Mouse (Mus musculus) liver, adult 2 months (tissue): Measurements from ENCODE around the gene Psmb1. TPM values are rescaled to one million over a fixed set of nuclear protein-coding genes. Genes with fewer than 3 reads are reported as not detected.

Experiments
- DNase-seq: peaks from one replicate; pipeline ENCODE4 v3.0.0-alpha.2; 2011; ENCODE audit warnings: low read depth, low spot score; ENCODE audit errors: extremely low read depth
- H3K27ac ChIP-seq: fragments of 200-500 bp; replicated peaks from 2 replicates; pipeline ENCODE4 v1.5.1; 2012; ENCODE audit warnings: low read depth, mild to moderate bottlenecking, control low read depth, inconsistent platforms, low read length; ENCODE audit not compliant: insufficient read depth
- H3K27me3 ChIP-seq: fragments of 200-500 bp; 2 replicates; pipeline ENCODE4 v1.6.1; 2012; ENCODE audit warnings: mild to moderate bottlenecking, moderate library complexity, low read length, inconsistent platforms; ENCODE audit not compliant: control insufficient read depth, insufficient read depth
- H3K36me3 ChIP-seq: fragments of 200-500 bp; 2 replicates; pipeline ENCODE4 v1.6.1; 2012; ENCODE audit warnings: low read length, inconsistent platforms; ENCODE audit not compliant: control insufficient read depth, insufficient read depth
- H3K4me1 ChIP-seq: fragments of 200-500 bp; 2 replicates; pipeline ENCODE4 v1.6.1; 2011; ENCODE audit warnings: low read length; ENCODE audit not compliant: control insufficient read depth, insufficient read depth
- H3K4me3 ChIP-seq: fragments of 200-500 bp; 2 replicates; pipeline ENCODE4 v1.5.1; 2011; ENCODE audit warnings: low read depth, mild to moderate bottlenecking, control low read depth, low read length, moderate library complexity; ENCODE audit not compliant: insufficient read depth
- H3K79me2 ChIP-seq: fragments of 200-500 bp; 2 replicates; pipeline ENCODE4 v1.6.1; 2012; ENCODE audit warnings: inconsistent platforms, mild to moderate bottlenecking, low read length, moderate library complexity; ENCODE audit not compliant: control insufficient read depth, insufficient read depth
- H3K9ac ChIP-seq: fragments of 200-500 bp; 2 replicates; pipeline ENCODE4 v1.6.1; 2012; ENCODE audit warnings: low read depth, mild to moderate bottlenecking, control low read depth, inconsistent platforms, low read length
- CTCF ChIP-seq: fragments of 200-500 bp; IDR thresholded peaks from 2 replicates; pipeline ENCODE4 v1.5.1; 2011; ENCODE audit warnings: low read depth, low read length, control low read depth
- POLR2A ChIP-seq: fragments of 200-500 bp; IDR thresholded peaks from 2 replicates; pipeline ENCODE4 v1.6.1; 2011; ENCODE audit warnings: low read length, control low read depth; ENCODE audit not compliant: insufficient read depth; ENCODE audit errors: extremely low read depth
- whole genome bisulfite sequencing: fragments of 180-500 bp; shearing (Covaris S2); methylation state at CpG from one replicate; pipeline ENCODE4 v1.1.7; 2018; 5-methylcytosine and 5-hydroxymethylcytosine counted together
- polyA plus RNA-seq: library from polyadenylated mRNA; depleted of rRNA; stranded (reverse); fragments of >200 nt; gene quantifications from 2 replicates; pipeline ENCODE4 v1.2.3, GENCODE M21; 2012
- total RNA-seq: library from RNA; depleted of rRNA; stranded (reverse); fragments of >200 nt; gene quantifications from 2 replicates; pipeline ENCODE4 v1.2.3, GENCODE M21; 2014

Psmb1 gene
- total and polyA plus RNA-seq, 2 experiments: 71.2 to 260 TPM

GRCm38 (mm10) chr17:15526304-15526703 lies 26.8 kb upstream of the Psmb1 start:
- peaks cover 30% of the 10 kb centered on the region for H3K36me3 ChIP-seq
- TF ChIP-seq CTCF: no peak
- TF ChIP-seq POLR2A: no peak
- no peak for DNase-seq
- H3K27ac ChIP-seq: no peak overlapping the region
- peak overlapping the region; percentile 4; the same call in 1 of the 2 replicates for H3K4me3 ChIP-seq
- H3K79me2 ChIP-seq: no peaks in the 10 kb centered on the region
- peak overlapping the region; percentile 18 for H3K9ac ChIP-seq
- H3K27me3 ChIP-seq: no peaks in the 10 kb centered on the region
- WGBS: 23% methylated on average over 10 of the region's 10 CpGs
- peaks cover 10% of the 10 kb centered on the region for H3K4me1 ChIP-seq

DNA sequence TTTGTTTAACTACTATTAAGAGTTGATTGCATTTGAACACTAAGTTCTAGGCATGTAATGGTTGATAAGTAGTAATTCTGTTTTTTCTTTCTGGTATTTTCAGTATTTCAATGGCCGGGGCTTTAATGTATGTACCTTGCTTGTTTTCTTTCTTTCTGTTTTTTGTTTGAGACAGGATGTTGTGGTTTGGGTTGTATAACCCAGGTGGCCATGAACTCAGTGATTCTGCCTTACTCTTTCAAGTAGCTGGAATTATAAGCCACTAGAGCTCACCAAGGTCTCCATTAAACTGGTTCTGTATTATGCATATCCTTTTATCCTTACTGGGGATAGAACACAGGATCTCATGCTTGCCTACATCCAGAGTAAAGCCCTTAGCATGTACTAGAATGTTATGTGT lies 19.2 kb upstream of the Psmb1 start:
- Histone ChIP-seq H3K27me3 (no peaks in the 10 kb centered on the region), H3K27ac (no peak overlapping the region), H3K36me3 (peaks cover 75% of the 10 kb centered on the region), H3K79me2 (no peaks in the 10 kb centered on the region), H3K4me3 (no peak overlapping the region), H3K4me1 (no peaks in the 10 kb centered on the region), H3K9ac (no peak overlapping the region)
- no peak for DNase-seq
- WGBS: 97% methylated on average over 1 of the region's 1 CpGs
- TF ChIP-seq CTCF (no peak), POLR2A (no peak)

- no peaks in the 10 kb centered on the region for H3K79me2 ChIP-seq
- no peak overlapping the region for H3K27ac ChIP-seq
- no peaks in the 10 kb centered on the region for H3K27me3 ChIP-seq
- H3K9ac ChIP-seq: no peak overlapping the region
- H3K4me3 ChIP-seq: no peak overlapping the region
- DNase-seq: no peak
- H3K4me1 ChIP-seq: no peaks in the 10 kb centered on the region
- peaks cover 76% of the 10 kb centered on the region for H3K36me3 ChIP-seq
- 94% methylated on average over 5 of the region's 5 CpGs for WGBS
- no peak for TF ChIP-seq CTCF
- no peak for TF ChIP-seq POLR2A
Measured at GRCm38 (mm10) chr17:15518186-15518585, 18.6 kb upstream of the Psmb1 start.

GRCm38 (mm10) chr17:15517776-15518175 lies 18.2 kb upstream of the Psmb1 start:
- no peak for DNase-seq
- WGBS: 73% methylated on average over 5 of the region's 5 CpGs
- Histone ChIP-seq H3K4me1 (no peaks in the 10 kb centered on the region), H3K4me3 (no peak overlapping the region), H3K36me3 (peaks cover 74% of the 10 kb centered on the region), H3K79me2 (no peaks in the 10 kb centered on the region), H3K27ac (no peak overlapping the region), H3K9ac (no peak overlapping the region), H3K27me3 (no peaks in the 10 kb centered on the region)
- TF ChIP-seq POLR2A (no peak), CTCF (no peak)

GRCm38 (mm10) chr17:15510694-15511093 lies 11.1 kb upstream of the Psmb1 start:
- Histone ChIP-seq H3K27me3 (no peaks in the 10 kb centered on the region), H3K36me3 (peaks cover 69% of the 10 kb centered on the region), H3K4me3 (no peak overlapping the region), H3K79me2 (no peaks in the 10 kb centered on the region), H3K4me1 (no peaks in the 10 kb centered on the region), H3K27ac (no peak overlapping the region), H3K9ac (no peak overlapping the region)
- 96% methylated on average over 2 of the region's 2 CpGs for WGBS
- no peak for DNase-seq
- no peak for TF ChIP-seq CTCF
- no peak for TF ChIP-seq POLR2A

DNA sequence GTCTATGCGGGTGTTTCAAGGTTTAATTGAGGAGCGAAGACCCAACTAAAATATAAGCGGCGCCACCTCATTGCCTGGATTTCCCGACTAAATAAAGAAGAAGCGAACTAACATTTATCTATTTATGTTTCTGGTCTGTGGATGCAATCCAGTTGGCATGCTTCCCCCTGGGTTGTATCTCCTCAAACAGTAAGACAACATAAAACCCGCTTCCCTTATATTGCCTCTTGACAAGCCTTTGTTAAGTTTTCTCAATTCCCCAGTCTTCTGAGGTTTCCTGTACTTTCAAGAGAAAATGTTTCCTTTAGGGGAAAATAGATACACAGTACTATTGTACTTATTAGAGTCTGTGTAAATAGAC lies 818 bp downstream of the Psmb1 start:
- Histone ChIP-seq H3K27ac (peak overlapping the region; percentile 45), H3K4me3 (peak overlapping the region; percentile 25; the same call in 1 of the 2 replicates)
- 39% methylated on average over 7 of the region's 7 CpGs for WGBS

More for the DNA sequence above, 818 bp downstream of the Psmb1 start:
- Histone ChIP-seq H3K79me2 (peaks cover 13% of the 10 kb centered on the region; the same call in 1 of the 2 replicates), H3K36me3 (peaks cover 11% of the 10 kb centered on the region), H3K4me1 (peaks cover 3% of the 10 kb centered on the region; the same call in 1 of the 2 replicates), H3K9ac (no peak overlapping the region), H3K27me3 (no peaks in the 10 kb centered on the region)
- no peak for DNase-seq
- TF ChIP-seq CTCF (no peak), POLR2A (no peak)
